Mouse (Mus musculus) forebrain, embryonic 16.5 days (tissue): ENCODE data around the gene Tmeff1. TPM values are rescaled to one million over a fixed set of nuclear protein-coding genes. Genes with fewer than 3 reads are reported as not detected.

Source experiments
- polyA plus RNA-seq: library from polyadenylated mRNA; unstranded; fragments of >200 nt; fragmentation: Nextera tagmentation; extraction: Ambion mirVana; gene quantifications from 2 replicates; pipeline ENCODE4 v1.2.1, GENCODE M21; 2015

The Tmeff1 gene
- polyA plus RNA-seq, 1 experiment from 2014 or later, result 205 TPM

Other genes starting within 250 kb of the Tmeff1 start
- gene Tex10, start 111.7 kb upstream of the Tmeff1 start, polyA plus RNA-seq, result 45.5 and 46.2 TPM in 2 replicates
- gene Msantd3, start 45.2 kb upstream of the Tmeff1 start, polyA plus RNA-seq, result 38.6 and 45.5 TPM in 2 replicates
- 1.1 and 1.4 TPM in 2 replicates for gene Cavin4, start 78.3 kb downstream of the Tmeff1 start, polyA plus RNA-seq